Mouse (Mus musculus) kidney, adult 8-10 months (tissue): Measurements from ENCODE around the gene Taok3.

Source experiments
- DNase-seq, 2 experiments: peaks; one replicate each; pipeline ENCODE4 v3.0.0; 2022

Gene Taok3

GRCm38 (mm10) chr5:117119777-117120488 lies at the start of gene Taok3:
TSS of gene Taok3 (plus strand) at chr5:117120129.
- DNase-seq, result peak; percentile 99

- DNase-seq, result no peak
These were observed 32.2 kb upstream of the Taok3 start for GRCm38 (mm10) chr5:117087718-117088117.

- DNase-seq, result no peak
These were observed 30.8 kb upstream of the Taok3 start for GRCm38 (mm10) chr5:117089147-117089546.

GRCm38 (mm10) chr5:117089786-117090185 lies 30.1 kb upstream of the Taok3 start:
- DNase-seq, result no peak

- DNase-seq, result peak; percentile 54 to 66
These were observed 25.5 kb upstream of the Taok3 start for GRCm38 (mm10) chr5:117094431-117094830.

GRCm38 (mm10) chr5:117096716-117097115 lies 23.2 kb upstream of the Taok3 start:
- peak in 1 of 2 experiments; percentile 64 for DNase-seq

- DNase-seq, result no peak
These were observed 20.9 kb upstream of the Taok3 start for GRCm38 (mm10) chr5:117099008-117099407.

- no peak for DNase-seq
These were observed 20.2 kb upstream of the Taok3 start for GRCm38 (mm10) chr5:117099742-117100141.

GRCm38 (mm10) chr5:117103194-117103929 lies 16.6 kb upstream of the Taok3 start:
- DNase-seq, result no peak

- DNase-seq, result no peak
These were observed 15.6 kb upstream of the Taok3 start for GRCm38 (mm10) chr5:117104329-117104728.

- DNase-seq, result no peak
These were observed 14.2 kb upstream of the Taok3 start for GRCm38 (mm10) chr5:117105761-117106160.

- DNase-seq, result no peak
These were observed 11.6 kb upstream of the Taok3 start for GRCm38 (mm10) chr5:117108292-117108691.

GRCm38 (mm10) chr5:117108731-117109130 lies 11.2 kb upstream of the Taok3 start:
- DNase-seq, result no peak

GRCm38 (mm10) chr5:117109522-117109921 lies 10.4 kb upstream of the Taok3 start:
- no peak for DNase-seq

GRCm38 (mm10) chr5:117111064-117111773 lies 8.7 kb upstream of the Taok3 start:
- DNase-seq, result peak; percentile 34 to 68

- DNase-seq, result no peak
These were observed 8.2 kb upstream of the Taok3 start for GRCm38 (mm10) chr5:117111774-117112112.

- no peak for DNase-seq
These were observed 6.6 kb upstream of the Taok3 start for GRCm38 (mm10) chr5:117113330-117113729.

- no peak for DNase-seq
These were observed 5.2 kb upstream of the Taok3 start for GRCm38 (mm10) chr5:117114581-117115192.

- peak in 1 of 2 experiments; percentile 46 for DNase-seq
These were observed 4.6 kb upstream of the Taok3 start for GRCm38 (mm10) chr5:117115193-117115767.

GRCm38 (mm10) chr5:117115836-117116366 lies 4.0 kb upstream of the Taok3 start, which contains the start of gene Suds3:
TSS of gene Suds3 (minus strand) at chr5:117116113.
- peak; percentile 94 to 98 for DNase-seq

- DNase-seq, result no peak
These were observed 3.3 kb upstream of the Taok3 start for GRCm38 (mm10) chr5:117116660-117117059.

- DNase-seq, result no peak
These were observed 2.7 kb upstream of the Taok3 start for GRCm38 (mm10) chr5:117117241-117117640.

GRCm38 (mm10) chr5:117117716-117118115 lies 2.2 kb upstream of the Taok3 start:
- DNase-seq, result no peak
